Mouse (Mus musculus): Measurements from ENCODE around the gene Nr6a1. TPM values are rescaled to one million over a fixed set of nuclear protein-coding genes. Genes with fewer than 3 reads are reported as not detected.

Gene Nr6a1
- polyA plus RNA-seq, 1 experiment from 2014 or later: 2.1 TPM

GRCm38 (mm10) chr2:38953152-38953883, 25.8 kb upstream of the Nr6a1 start:
- WGBS (ENCODE audit: insufficient replicate concordance): 65% methylated on average over 5 of the region's 5 CpGs
- H3K4me2 ChIP-seq: no peak overlapping the region
- no peaks in the 10 kb centered on the region for H3K9me3 ChIP-seq (replicated peaks)
- ATAC-seq: no peak
- H3K4me3 ChIP-seq: no peak overlapping the region
- H3K36me3 ChIP-seq: no peaks in the 10 kb centered on the region
- H3K9ac ChIP-seq: no peak overlapping the region
- H3K27me3 ChIP-seq (replicated peaks): 0 out of 2 replicates have a peak, but pooled peaks cover 3% of the 10 kb centered on the region
- H3K27ac ChIP-seq: no peak overlapping the region
- H3K4me1 ChIP-seq: peaks cover 32% of the 10 kb centered on the region

GRCm38 (mm10) chr2:38950281-38950719, 22.8 kb upstream of the Nr6a1 start:
- 0 out of 2 replicates have a peak, but pooled peaks cover 3% of the 10 kb centered on the region for H3K27me3 ChIP-seq (replicated peaks)
- H3K4me3 ChIP-seq: no peak overlapping the region
- H3K9me3 ChIP-seq (replicated peaks): no peaks in the 10 kb centered on the region
- H3K4me1 ChIP-seq: peaks cover 23% of the 10 kb centered on the region
- H3K27ac ChIP-seq: peak overlapping the region; percentile 41; the same call in 1 of the 2 replicates
- H3K36me3 ChIP-seq: no peaks in the 10 kb centered on the region
- WGBS (ENCODE audit: insufficient replicate concordance): 43% methylated on average over 7 of the region's 7 CpGs
- peak overlapping the region; percentile 19; the same call in 1 of the 2 replicates for H3K4me2 ChIP-seq
- no peak overlapping the region for H3K9ac ChIP-seq
- ATAC-seq: peak; percentile 85

- no peak for ATAC-seq
These were observed 20.1 kb upstream of the Nr6a1 start for GRCm38 (mm10) chr2:38947566-38947965.

GRCm38 (mm10) chr2:38944460-38945161, 17.1 kb upstream of the Nr6a1 start:
- H3K4me1 ChIP-seq: peaks cover 8% of the 10 kb centered on the region
- H3K36me3 ChIP-seq: no peaks in the 10 kb centered on the region
- H3K4me3 ChIP-seq: no peak overlapping the region
- 38% methylated on average over 3 of the region's 3 CpGs for WGBS (ENCODE audit: insufficient replicate concordance)
- H3K9ac ChIP-seq: no peak overlapping the region
- H3K27ac ChIP-seq: no peak overlapping the region
- H3K4me2 ChIP-seq: no peak overlapping the region
- 0 out of 2 replicates have a peak, but pooled peaks cover 3% of the 10 kb centered on the region for H3K27me3 ChIP-seq (replicated peaks)
- no peaks in the 10 kb centered on the region for H3K9me3 ChIP-seq (replicated peaks)
- no peak for ATAC-seq

More at GRCm38 (mm10) chr2:38947566-38947965, 20.1 kb upstream of the Nr6a1 start:
- H3K9ac ChIP-seq: no peak overlapping the region
- H3K4me3 ChIP-seq: no peak overlapping the region
- no peaks in the 10 kb centered on the region for H3K36me3 ChIP-seq
- 0 out of 2 replicates have a peak, but pooled peaks cover 3% of the 10 kb centered on the region for H3K27me3 ChIP-seq (replicated peaks)
- H3K9me3 ChIP-seq (replicated peaks): no peaks in the 10 kb centered on the region
- no peak overlapping the region for H3K4me2 ChIP-seq
- no peak overlapping the region for H3K27ac ChIP-seq
- 42% methylated on average over 7 of the region's 7 CpGs for WGBS (ENCODE audit: insufficient replicate concordance)
- H3K4me1 ChIP-seq: peaks cover 23% of the 10 kb centered on the region

GRCm38 (mm10) chr2:38943977-38944376, 16.5 kb upstream of the Nr6a1 start:
- Histone ChIP-seq H3K27ac (no peak overlapping the region), H3K4me1 (0 out of 2 replicates have a peak, but pooled peaks cover 3% of the 10 kb centered on the region), H3K36me3 (no peaks in the 10 kb centered on the region), H3K4me3 (no peak overlapping the region), H3K4me2 (no peak overlapping the region), H3K9ac (no peak overlapping the region), H3K9me3 (replicated peaks) (no peaks in the 10 kb centered on the region), H3K27me3 (replicated peaks) (0 out of 2 replicates have a peak, but pooled peaks cover 3% of the 10 kb centered on the region)
- WGBS (ENCODE audit: insufficient replicate concordance): 41% methylated on average over 2 of the region's 2 CpGs
- ATAC-seq: no peak

GRCm38 (mm10) chr2:38943161-38943560, 15.7 kb upstream of the Nr6a1 start:
- Histone ChIP-seq H3K36me3 (no peaks in the 10 kb centered on the region), H3K4me3 (no peak overlapping the region), H3K9me3 (replicated peaks) (no peaks in the 10 kb centered on the region), H3K9ac (no peak overlapping the region), H3K27me3 (replicated peaks) (0 out of 2 replicates have a peak, but pooled peaks cover 3% of the 10 kb centered on the region), H3K4me2 (no peak overlapping the region), H3K27ac (no peak overlapping the region), H3K4me1 (0 out of 2 replicates have a peak, but pooled peaks cover 5% of the 10 kb centered on the region)
- ATAC-seq: no peak
- 69% methylated on average over 5 of the region's 5 CpGs for WGBS (ENCODE audit: insufficient replicate concordance)

GRCm38 (mm10) chr2:38941898-38942297, 14.4 kb upstream of the Nr6a1 start:
- ATAC-seq: no peak
- WGBS (ENCODE audit: insufficient replicate concordance): 68% methylated on average over 2 of the region's 2 CpGs
- no peaks in the 10 kb centered on the region for H3K36me3 ChIP-seq
- 0 out of 2 replicates have a peak, but pooled peaks cover 8% of the 10 kb centered on the region for H3K27me3 ChIP-seq (replicated peaks)
- H3K4me3 ChIP-seq: no peak overlapping the region
- H3K27ac ChIP-seq: no peak overlapping the region
- H3K4me2 ChIP-seq: no peak overlapping the region
- H3K9ac ChIP-seq: no peak overlapping the region
- H3K9me3 ChIP-seq (replicated peaks): no peaks in the 10 kb centered on the region
- H3K4me1 ChIP-seq: peaks cover 7% of the 10 kb centered on the region; the same call in 1 of the 2 replicates

GRCm38 (mm10) chr2:38941426-38941825, 13.9 kb upstream of the Nr6a1 start:
- no peak overlapping the region for H3K9ac ChIP-seq
- WGBS (ENCODE audit: insufficient replicate concordance): 69% methylated on average over 14 of the region's 14 CpGs
- no peak for ATAC-seq
- H3K36me3 ChIP-seq: no peaks in the 10 kb centered on the region
- H3K27me3 ChIP-seq (replicated peaks): 0 out of 2 replicates have a peak, but pooled peaks cover 8% of the 10 kb centered on the region
- no peak overlapping the region for H3K27ac ChIP-seq
- H3K4me2 ChIP-seq: no peak overlapping the region
- no peaks in the 10 kb centered on the region for H3K9me3 ChIP-seq (replicated peaks)
- no peak overlapping the region for H3K4me3 ChIP-seq
- H3K4me1 ChIP-seq: peaks cover 7% of the 10 kb centered on the region; the same call in 1 of the 2 replicates

GRCm38 (mm10) chr2:38939047-38939446, 11.6 kb upstream of the Nr6a1 start:
- no peak for ATAC-seq
- Histone ChIP-seq H3K9ac (no peak overlapping the region), H3K4me2 (no peak overlapping the region), H3K4me1 (peaks cover 7% of the 10 kb centered on the region; the same call in 1 of the 2 replicates), H3K36me3 (no peaks in the 10 kb centered on the region), H3K9me3 (replicated peaks) (no peaks in the 10 kb centered on the region), H3K27me3 (replicated peaks) (peaks cover 18% of the 10 kb centered on the region; the same call in 1 of the 2 replicates), H3K4me3 (no peak overlapping the region), H3K27ac (no peak overlapping the region)
- WGBS (ENCODE audit: insufficient replicate concordance): 58% methylated on average over 2 of the region's 2 CpGs

GRCm38 (mm10) chr2:38938007-38938406, 10.5 kb upstream of the Nr6a1 start:
- peak; percentile 67 for ATAC-seq
- no peaks in the 10 kb centered on the region for H3K9me3 ChIP-seq (replicated peaks)
- no peaks in the 10 kb centered on the region for H3K36me3 ChIP-seq
- H3K4me3 ChIP-seq: no peak overlapping the region
- H3K9ac ChIP-seq: 0 out of 2 replicates have a peak overlapping the region, but pooled peaks have one; percentile 15
- H3K4me1 ChIP-seq: peaks cover 7% of the 10 kb centered on the region; the same call in 1 of the 2 replicates
- no peak overlapping the region for H3K27ac ChIP-seq
- peaks cover 28% of the 10 kb centered on the region; the same call in 1 of the 2 replicates for H3K27me3 ChIP-seq (replicated peaks)
- H3K4me2 ChIP-seq: no peak overlapping the region
- 58% methylated on average over 1 of the region's 1 CpGs for WGBS (ENCODE audit: insufficient replicate concordance)

- Histone ChIP-seq H3K9ac (no peak overlapping the region), H3K36me3 (no peaks in the 10 kb centered on the region), H3K4me1 (peaks cover 7% of the 10 kb centered on the region), H3K27ac (no peak overlapping the region), H3K4me3 (no peak overlapping the region), H3K27me3 (replicated peaks) (peaks cover 34% of the 10 kb centered on the region; the same call in 1 of the 2 replicates), H3K4me2 (no peak overlapping the region), H3K9me3 (replicated peaks) (no peaks in the 10 kb centered on the region)
- no peak for ATAC-seq
- 56% methylated on average over 3 of the region's 3 CpGs for WGBS (ENCODE audit: insufficient replicate concordance)
These were observed 9.9 kb upstream of the Nr6a1 start for GRCm38 (mm10) chr2:38937396-38937795.

Data from liver, embryonic 12.5 days (tissue).